Mouse (Mus musculus): ENCODE measurements at regions not wholly inside any gene's neighbourhood (a gene's known extent, or its start where the extent isn't known, plus 50 kb on each side); places are given as distances from the start of the nearest gene placed in this dataset.

GRCm38 (mm10) chrX:17026161-17026829, 114.7 kb upstream of the Ndp start:
- no peak for DNase-seq

GRCm38 (mm10) chrX:17017823-17018222, 106.2 kb upstream of the Ndp start:
- DNase-seq = peak; percentile 85

- no peak for DNase-seq
These were observed 97.6 kb upstream of the Ndp start for GRCm38 (mm10) chrX:17009188-17009587.

DNA sequence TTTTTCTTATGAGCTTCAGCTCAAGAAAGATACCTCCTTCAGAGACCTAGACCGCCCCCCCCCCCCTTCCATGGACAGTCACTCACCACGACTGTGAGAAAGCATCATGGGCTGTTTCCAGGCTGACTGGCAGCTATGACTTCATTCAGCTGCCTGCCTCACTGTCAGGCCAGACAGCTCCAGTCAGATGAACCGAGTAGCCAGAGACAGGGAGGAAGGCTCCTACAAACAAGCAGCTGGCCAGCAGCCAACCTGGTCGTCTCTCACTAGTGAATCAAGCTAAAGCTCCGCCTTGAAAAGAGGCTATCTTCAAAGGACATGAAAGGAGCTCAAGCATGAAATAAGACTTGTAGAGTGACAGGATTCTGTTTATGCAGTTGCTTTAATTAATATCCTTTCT, 87.0 kb upstream of the Ndp start:
- DNase-seq = peak; percentile 69

Measured in adrenal gland, adult 2 months (tissue).